Mouse (Mus musculus) forebrain, embryonic 14.5 days (tissue): ENCODE measurements around the gene Odf3. TPM values are rescaled to one million over a fixed set of nuclear protein-coding genes. Genes with fewer than 3 reads are reported as not detected.

Experiments used
- ATAC-seq: fragments of 200-750 bp; cut with Nextera tagmentation; 2 replicates; pipeline ENCODE4 v1.8.0; 2017; ENCODE audit warnings: mild to moderate bottlenecking, moderate library complexity
- DNase-seq: peaks from one replicate; pipeline ENCODE4 v3.0.0-alpha.2; 2015; ENCODE audit warnings: low spot score
- H3K27ac ChIP-seq: fragments of 300-500 bp; sonication (generic); 2 replicates; pipeline ENCODE4 v1.5.1; 2014; ENCODE audit warnings: low read depth, mild to moderate bottlenecking, control low read depth, low read length, moderate library complexity
- H3K27me3 ChIP-seq: fragments of 300-500 bp; sonication (generic); replicated peaks from 2 replicates; pipeline ENCODE4 v1.6.1; 2014; ENCODE audit warnings: low read length, control low read depth, mixed read lengths; ENCODE audit not compliant: control insufficient read depth, insufficient read depth
- H3K36me3 ChIP-seq: fragments of 300-500 bp; sonication (generic); 2 replicates; pipeline ENCODE4 v1.6.1; 2014; ENCODE audit warnings: low read length, control low read depth; ENCODE audit not compliant: control insufficient read depth, insufficient read depth
- H3K4me1 ChIP-seq: fragments of 300-500 bp; sonication (generic); 2 replicates; pipeline ENCODE4 v1.6.1; 2014; ENCODE audit warnings: antibody characterized with exemption, low read length, control low read depth; ENCODE audit not compliant: control insufficient read depth, insufficient read depth
- H3K4me2 ChIP-seq: fragments of 300-500 bp; sonication (generic); 2 replicates; pipeline ENCODE4 v1.6.1; 2014; ENCODE audit warnings: mild to moderate bottlenecking, control low read depth, low read length
- H3K4me3 ChIP-seq: fragments of 300-500 bp; sonication (generic); 2 replicates; pipeline ENCODE4 v1.5.1; 2014; ENCODE audit warnings: low read depth, low read length, control low read depth
- H3K9ac ChIP-seq: fragments of 300-500 bp; sonication (generic); 2 replicates; pipeline ENCODE4 v1.6.1; 2014; ENCODE audit warnings: mild to moderate bottlenecking, low read length, control low read depth, moderate library complexity
- H3K9me3 ChIP-seq: fragments of 300-500 bp; sonication (generic); replicated peaks from 2 replicates; pipeline ENCODE4 v1.6.1; 2016; ENCODE audit warnings: low read length, control low read depth, mixed read lengths; ENCODE audit not compliant: control insufficient read depth
- WGBS: fragments of 180-500 bp; shearing (Covaris S2); extraction: QIAGEN DNeasy Blood & Tissue Kit; methylation state at CpG from one replicate; pipeline ENCODE4 v1.1.7; 2014; 5-methylcytosine and 5-hydroxymethylcytosine counted together
- polyA plus RNA-seq: library from polyadenylated mRNA; unstranded; fragments of >200 nt; fragmentation: Nextera tagmentation; extraction: Ambion mirVana; gene quantifications from 2 replicates; pipeline ENCODE4 v1.2.1, GENCODE M21; 2014

Odf3 gene
- polyA plus RNA-seq, 1 experiment from 2014 or later: not detected

GRCm38 (mm10) chr7:140853386-140853785, 5.8 kb downstream of the Odf3 start:
- Histone ChIP-seq H3K27ac (no peak overlapping the region), H3K36me3 (peaks cover 36% of the 10 kb centered on the region), H3K9me3 (no peaks in the 10 kb centered on the region), H3K9ac (no peak overlapping the region), H3K4me2 (no peak overlapping the region), H3K4me1 (peaks cover 13% of the 10 kb centered on the region), H3K27me3 (no peaks in the 10 kb centered on the region), H3K4me3 (no peak overlapping the region)
- no peak for DNase-seq
- WGBS: 85% methylated on average over 9 of the region's 9 CpGs
- no peak for ATAC-seq

DNA sequence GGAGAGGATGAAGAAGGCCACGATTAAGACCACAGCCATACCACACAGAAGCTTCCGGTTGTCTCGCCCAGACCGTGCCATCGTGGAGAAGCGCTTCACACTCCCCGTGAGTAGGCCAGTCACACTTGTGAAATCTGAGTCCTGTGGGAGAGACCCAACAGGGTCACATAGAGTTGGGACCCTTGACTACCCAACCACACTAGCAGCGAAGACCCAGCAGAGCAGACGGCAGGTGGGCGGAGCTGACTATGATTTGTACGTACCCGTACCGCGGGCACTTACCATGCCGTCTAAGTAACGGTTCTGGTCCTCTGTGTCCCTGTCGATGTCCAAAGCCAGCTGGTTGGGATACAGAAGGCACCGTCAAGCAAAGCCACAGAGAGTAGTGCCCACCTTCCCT, 6.9 kb downstream of the Odf3 start:
- WGBS: 92% methylated on average over 18 of the region's 18 CpGs
- Histone ChIP-seq H3K4me2 (0 out of 2 replicates have a peak overlapping the region, but pooled peaks have one; percentile 98), H3K9ac (no peak overlapping the region), H3K27ac (no peak overlapping the region), H3K27me3 (no peaks in the 10 kb centered on the region), H3K9me3 (no peaks in the 10 kb centered on the region), H3K36me3 (peaks cover 47% of the 10 kb centered on the region), H3K4me3 (no peak overlapping the region), H3K4me1 (peaks cover 18% of the 10 kb centered on the region)
- ATAC-seq: no peak
- DNase-seq: no peak

GRCm38 (mm10) chr7:140855181-140855580, 7.6 kb downstream of the Odf3 start:
- H3K4me2 ChIP-seq: peak overlapping the region; percentile 98
- H3K4me3 ChIP-seq: peak overlapping the region; percentile 78
- ATAC-seq: no peak
- DNase-seq: no peak
- H3K9me3 ChIP-seq: no peaks in the 10 kb centered on the region
- peak overlapping the region; percentile 96 for H3K9ac ChIP-seq
- 88% methylated on average over 9 of the region's 9 CpGs for WGBS
- no peak overlapping the region for H3K27ac ChIP-seq
- peaks cover 54% of the 10 kb centered on the region for H3K36me3 ChIP-seq
- H3K27me3 ChIP-seq: no peaks in the 10 kb centered on the region
- peaks cover 18% of the 10 kb centered on the region for H3K4me1 ChIP-seq

DNA sequence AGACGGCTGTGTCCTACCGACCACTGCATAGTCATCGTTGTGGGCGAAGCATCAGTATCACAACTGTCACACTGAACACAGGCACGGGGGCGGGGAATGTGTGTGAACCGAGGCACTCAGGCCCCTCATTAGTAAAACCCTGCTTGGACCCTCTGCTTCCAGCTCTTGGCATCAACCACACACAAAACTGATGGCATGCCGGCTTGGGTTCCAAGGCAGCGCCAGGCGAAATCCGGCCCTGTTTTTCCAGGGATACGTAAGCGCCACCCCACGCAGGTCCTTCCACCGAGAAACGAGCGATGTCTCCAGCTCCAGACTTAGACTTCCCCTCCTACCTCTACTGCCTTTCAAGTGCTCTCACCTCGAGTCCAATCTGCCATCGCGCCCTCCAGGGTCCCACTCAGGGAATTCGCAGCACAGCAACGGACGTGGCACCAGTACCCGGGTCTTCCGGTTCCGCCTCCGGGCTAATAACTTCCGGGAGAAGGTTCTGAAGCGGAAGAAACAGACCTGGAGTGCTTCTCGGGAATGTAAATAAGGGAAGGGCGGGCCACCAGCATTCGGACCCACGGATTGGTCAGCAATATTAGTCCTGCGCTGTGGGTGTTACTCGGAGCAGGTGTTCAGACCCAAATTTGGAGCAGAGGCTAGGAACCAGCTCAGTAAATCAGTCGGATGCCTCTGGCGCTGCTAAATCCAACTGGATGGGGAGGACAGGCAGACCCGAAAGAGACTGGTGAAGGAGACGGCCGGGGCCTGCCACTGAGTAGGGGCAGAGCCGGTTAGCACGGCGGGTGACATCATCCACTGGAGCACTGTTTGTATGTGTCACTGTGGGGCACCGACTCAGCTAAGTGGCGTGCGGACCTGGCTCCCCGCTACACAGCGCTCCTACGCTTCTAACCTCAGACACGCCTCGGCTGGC, 8.5 kb downstream of the Odf3 start, which contains the start of gene Gm45785:
Gene Gm45785 (minus strand): TSS at position 472 of the 925 bp plus-strand sequence.
- peak; percentile 94 for DNase-seq
- Histone ChIP-seq H3K4me1 (peaks cover 18% of the 10 kb centered on the region), H3K36me3 (peaks cover 60% of the 10 kb centered on the region), H3K9ac (peak within 1 kb of the TSS; percentile 96), H3K4me3 (peak within 1 kb of the TSS; percentile 78), H3K4me2 (peak within 1 kb of the TSS; percentile 98), H3K27me3 (no peaks in the 10 kb centered on the region), H3K9me3 (no peaks in the 10 kb centered on the region), H3K27ac (peak within 1 kb of the TSS; percentile 88)
- peak; percentile 82 for ATAC-seq
- 1% methylated on average over 51 of the region's 51 CpGs for WGBS

- peaks cover 18% of the 10 kb centered on the region for H3K4me1 ChIP-seq
- H3K27ac ChIP-seq: peak within 1 kb of the TSS; percentile 88
- under 1% methylated on average over 50 of the region's 50 CpGs for WGBS
Observed at GRCm38 (mm10) chr7:140856785-140857549, 9.4 kb downstream of the Odf3 start, which contains the start of gene Ric8a. TSS of gene Ric8a (plus strand) at chr7:140856957.

DNA sequence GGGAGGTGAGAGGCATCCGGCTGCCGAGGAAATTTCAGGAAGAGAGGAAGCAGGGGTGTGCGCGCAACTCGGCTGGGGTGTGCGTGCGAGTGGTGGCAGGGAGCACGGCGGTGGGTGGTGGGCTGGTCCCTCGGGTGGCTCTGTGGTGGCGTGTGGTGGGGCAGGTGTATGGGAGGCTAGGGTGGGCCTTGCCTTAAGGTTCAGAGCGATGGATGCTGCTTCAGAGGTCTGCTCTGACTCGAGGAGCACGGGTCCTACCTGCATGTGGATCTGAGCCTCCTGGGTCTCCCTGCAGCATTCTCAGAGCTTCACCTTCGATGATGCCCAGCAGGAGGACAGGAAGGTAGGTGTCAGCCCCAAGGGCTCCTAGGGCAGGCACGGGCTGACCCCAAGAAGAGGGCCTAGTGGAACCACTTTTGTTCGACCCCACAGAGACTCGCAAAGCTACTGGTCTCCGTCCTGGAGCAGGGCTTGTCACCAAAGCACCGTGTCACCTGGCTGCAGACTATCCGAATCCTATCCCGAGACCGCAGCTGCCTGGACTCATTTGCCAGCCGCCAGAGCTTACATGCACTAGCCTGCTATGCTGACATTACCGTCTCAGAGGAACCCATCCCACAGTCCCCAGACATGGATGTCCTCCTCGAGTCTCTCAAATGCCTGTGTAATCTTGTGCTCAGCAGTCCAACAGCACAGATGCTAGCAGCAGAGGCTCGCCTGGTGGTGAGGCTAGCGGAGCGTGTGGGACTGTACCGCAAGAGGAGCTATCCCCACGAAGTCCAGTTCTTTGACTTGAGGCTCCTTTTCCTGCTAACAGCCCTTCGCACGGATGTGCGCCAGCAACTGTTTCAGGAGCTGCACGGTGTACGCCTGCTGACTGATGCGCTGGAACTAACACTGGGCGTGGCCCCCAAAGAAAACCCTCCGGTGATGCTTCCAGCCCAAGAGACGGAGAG, 10.2 kb downstream of the Odf3 start, which contains the start of gene Bet1l:
Gene Bet1l (minus strand): TSS at position 28 of the 956 bp plus-strand sequence.
- no peak for DNase-seq
- H3K36me3 ChIP-seq: peaks cover 62% of the 10 kb centered on the region
- peak within 1 kb of the TSS; percentile 96 for H3K9ac ChIP-seq
- H3K4me2 ChIP-seq: peak within 1 kb of the TSS; percentile 98
- ATAC-seq: peak; percentile 25
- 37% methylated on average over 40 of the region's 40 CpGs for WGBS
- H3K27ac ChIP-seq: peak within 1 kb of the TSS; percentile 88
- peaks cover 18% of the 10 kb centered on the region for H3K4me1 ChIP-seq
- no peaks in the 10 kb centered on the region for H3K9me3 ChIP-seq
- no peaks in the 10 kb centered on the region for H3K27me3 ChIP-seq
- peak within 1 kb of the TSS; percentile 78 for H3K4me3 ChIP-seq

More at GRCm38 (mm10) chr7:140856785-140857549, 9.4 kb downstream of the Odf3 start, which contains the start of gene Ric8a:
- peak within 1 kb of the TSS; percentile 78 for H3K4me3 ChIP-seq
- H3K9me3 ChIP-seq: no peaks in the 10 kb centered on the region
- H3K9ac ChIP-seq: peak within 1 kb of the TSS; percentile 96
- ATAC-seq (peak; percentile 83), DNase-seq (peak; percentile 80)
- H3K36me3 ChIP-seq: peaks cover 62% of the 10 kb centered on the region
- H3K4me2 ChIP-seq: peak within 1 kb of the TSS; percentile 98
- H3K27me3 ChIP-seq: no peaks in the 10 kb centered on the region

DNA sequence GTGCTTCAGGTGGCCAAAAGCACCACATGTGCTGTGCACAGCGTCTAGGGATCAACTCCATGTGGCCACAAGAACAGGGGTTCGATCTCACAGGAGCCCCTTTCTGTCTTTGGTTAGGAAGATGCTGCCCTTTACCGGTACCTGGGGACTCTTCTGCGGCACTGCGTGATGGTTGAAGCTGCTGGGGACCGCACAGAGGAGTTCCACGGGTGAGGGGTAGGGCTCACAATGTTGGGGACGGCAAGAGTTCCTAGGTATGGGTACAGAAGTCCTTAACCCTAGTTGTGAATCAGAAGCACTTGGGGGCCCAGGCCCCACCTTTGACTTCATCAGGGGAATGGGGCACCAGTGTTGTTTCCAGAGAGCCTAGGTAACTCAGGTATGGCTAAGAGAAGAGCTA, 11.1 kb downstream of the Odf3 start:
- peaks cover 62% of the 10 kb centered on the region for H3K36me3 ChIP-seq
- 95% methylated on average over 8 of the region's 8 CpGs for WGBS
- peak overlapping the region; percentile 96 for H3K9ac ChIP-seq
- H3K4me1 ChIP-seq: peaks cover 18% of the 10 kb centered on the region
- H3K27ac ChIP-seq: no peak overlapping the region
- H3K27me3 ChIP-seq: no peaks in the 10 kb centered on the region
- ATAC-seq (no peak), DNase-seq (no peak)
- 0 out of 2 replicates have a peak overlapping the region, but pooled peaks have one; percentile 78 for H3K4me3 ChIP-seq
- peak overlapping the region; percentile 98 for H3K4me2 ChIP-seq
- H3K9me3 ChIP-seq: no peaks in the 10 kb centered on the region

DNA sequence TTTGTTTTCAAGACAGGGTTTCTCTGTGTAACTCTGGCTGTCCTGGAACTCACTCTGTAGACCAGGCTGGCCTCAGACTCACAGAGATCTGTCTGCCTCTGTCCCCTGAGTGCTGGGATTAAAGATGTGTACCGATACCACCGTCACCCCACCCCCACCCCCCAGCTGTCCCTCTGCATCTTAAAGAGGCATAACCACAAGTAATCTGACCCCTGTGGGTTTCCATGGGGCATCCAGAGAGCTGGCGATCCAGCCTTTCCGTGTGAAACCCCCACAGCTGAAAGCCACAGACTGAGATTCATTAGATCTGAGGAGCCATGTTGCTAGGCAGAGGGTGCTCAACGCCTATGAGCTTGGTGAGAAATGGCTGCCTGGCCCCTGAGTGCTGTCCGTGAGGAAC, 12.4 kb downstream of the Odf3 start:
- peaks cover 18% of the 10 kb centered on the region for H3K4me1 ChIP-seq
- no peak overlapping the region for H3K27ac ChIP-seq
- peaks cover 65% of the 10 kb centered on the region for H3K36me3 ChIP-seq
- DNase-seq (no peak), ATAC-seq (no peak)
- 80% methylated on average over 6 of the region's 6 CpGs for WGBS
- H3K4me2 ChIP-seq: no peak overlapping the region
- no peak overlapping the region for H3K9ac ChIP-seq
- H3K4me3 ChIP-seq: no peak overlapping the region
- no peaks in the 10 kb centered on the region for H3K9me3 ChIP-seq
- H3K27me3 ChIP-seq: no peaks in the 10 kb centered on the region
